Mouse (Mus musculus): Measurements from ENCODE around the gene Tcta. TPM values are rescaled to one million over a fixed set of nuclear protein-coding genes. Genes with fewer than 3 reads are reported as not detected.
"Not testable (repeated sequence)": the region's sequence is repeated elsewhere in the genome, so short reads cannot be mapped to it uniquely, and the experiment has no call there.

Tcta gene
- total RNA-seq, 2 experiments from 2014 or later: 30.3 to 32.0 TPM

DNA sequence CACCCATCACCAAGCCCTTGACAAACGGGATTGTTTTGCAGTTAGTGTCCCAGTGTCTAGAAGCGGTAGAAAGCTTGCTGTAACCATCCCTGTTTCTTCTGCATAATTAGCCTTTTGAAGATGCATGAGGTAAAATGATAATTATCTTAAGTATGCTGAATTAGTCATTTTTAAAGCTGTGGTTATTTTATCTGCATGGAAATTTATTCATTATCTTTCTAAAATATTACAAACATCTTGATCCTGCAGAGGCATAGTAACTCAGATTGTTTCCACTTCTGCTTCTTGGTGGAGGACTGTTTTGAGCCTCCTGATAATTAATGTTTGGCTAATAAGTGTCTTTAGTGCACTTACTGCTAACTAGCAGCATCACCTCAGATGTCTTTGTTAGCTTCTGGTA, 12.5 kb upstream of the Tcta start:
- no peak for DNase-seq (ENCODE audit: low spot score in 2 of 2)

DNA sequence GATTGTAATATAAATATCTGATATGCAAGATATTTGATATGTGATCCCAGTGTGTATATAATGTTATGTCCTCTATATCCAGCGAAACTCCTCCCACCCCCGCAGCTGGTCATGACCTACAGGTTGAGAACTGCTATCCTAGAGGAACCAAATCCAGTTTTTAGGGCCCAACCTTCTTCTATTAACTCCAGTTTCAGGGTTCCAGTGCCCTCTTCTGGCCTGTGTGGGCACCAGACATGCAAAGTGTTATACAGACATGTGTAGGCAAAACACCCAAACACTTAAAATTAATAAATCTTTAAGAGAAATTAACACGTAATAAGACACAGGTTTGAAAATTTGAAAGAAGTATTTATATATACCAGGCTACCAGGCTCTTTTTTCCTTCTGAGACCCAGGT, 11.6 kb upstream of the Tcta start:
- DNase-seq (ENCODE audit: low spot score in 2 of 2): no peak

DNA sequence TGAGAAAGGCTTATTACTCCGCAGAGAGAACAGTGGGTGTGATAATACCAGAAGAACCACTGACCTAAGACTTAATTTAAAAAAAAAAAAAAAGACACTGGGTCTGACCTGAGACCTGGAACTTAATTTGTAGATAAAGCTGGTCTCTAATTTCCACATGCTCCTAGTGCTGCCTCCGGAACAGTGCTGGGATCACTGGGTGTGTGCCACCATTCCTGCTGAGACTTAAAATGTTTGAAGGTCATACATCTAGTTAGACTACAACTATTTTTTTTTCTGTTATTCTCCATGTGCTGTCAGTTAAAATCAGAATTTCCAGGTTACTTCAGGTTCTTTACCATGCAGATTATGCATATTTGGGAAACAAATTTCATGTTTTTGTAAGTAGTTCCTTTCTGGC, 2.2 kb upstream of the Tcta start:
- DNase-seq (ENCODE audit: low spot score in 2 of 2): no peak

DNA sequence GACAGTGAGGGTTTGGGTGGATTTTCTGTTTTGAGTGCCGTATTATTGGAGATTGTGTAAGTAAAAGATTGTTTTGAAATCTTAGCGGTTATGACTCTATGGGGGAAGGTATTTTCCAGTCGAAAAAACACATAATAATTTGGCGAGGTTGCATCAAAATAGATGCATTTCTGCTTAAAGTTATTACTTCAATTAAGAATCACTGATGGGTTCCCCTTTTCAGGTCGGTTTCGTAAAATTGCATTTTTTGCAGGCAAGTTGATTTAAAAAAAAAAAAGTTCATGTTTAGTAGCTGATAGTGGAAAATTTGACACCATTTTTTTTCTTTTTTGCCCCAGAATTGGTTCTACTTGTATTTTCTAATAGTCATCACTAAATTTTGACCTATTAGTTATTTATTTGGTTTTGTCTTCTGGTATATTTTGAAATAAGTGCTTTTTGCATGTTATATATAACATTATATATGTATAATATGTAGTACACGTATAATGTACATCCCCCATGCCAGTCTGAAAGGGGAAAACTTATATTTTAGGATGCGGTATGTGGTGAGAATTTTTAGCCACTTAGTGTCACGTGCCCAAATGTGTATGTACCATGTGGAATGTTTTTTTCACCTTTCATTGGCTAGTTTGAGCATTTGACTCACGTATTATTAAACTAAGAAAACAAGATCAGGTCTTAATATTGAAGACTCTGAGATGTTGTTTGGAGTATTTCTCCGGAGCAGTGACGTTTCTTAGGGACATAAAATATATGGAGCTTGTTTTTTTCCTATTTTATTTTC, 1.3 kb upstream of the Tcta start:
- DNase-seq (ENCODE audit: low spot score in 2 of 2): no peak

DNA sequence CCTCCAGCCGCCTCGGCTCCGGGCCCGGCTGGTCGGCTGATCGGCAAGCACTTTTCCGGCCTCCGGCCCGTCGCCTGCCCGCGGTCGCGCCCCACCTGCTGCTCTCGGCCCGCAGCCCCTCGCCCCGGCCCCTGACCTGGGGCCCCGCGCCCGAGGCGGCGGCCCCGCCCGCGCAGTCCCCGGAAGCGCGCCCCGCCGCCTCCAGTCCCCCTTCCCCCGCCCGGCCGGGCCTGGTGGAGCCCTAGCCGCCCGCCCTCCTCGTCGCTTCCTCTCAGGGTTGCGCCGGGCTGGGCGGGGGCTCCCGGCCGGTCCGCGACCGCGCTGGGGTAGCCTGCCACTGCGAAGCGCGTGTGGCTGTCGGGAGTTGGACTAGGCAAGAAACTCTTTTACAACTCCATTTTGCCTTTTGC, 616 bp upstream of the Tcta start:
- peak; percentile 52 to 62 for DNase-seq (ENCODE audit: low spot score in 2 of 2)

DNA sequence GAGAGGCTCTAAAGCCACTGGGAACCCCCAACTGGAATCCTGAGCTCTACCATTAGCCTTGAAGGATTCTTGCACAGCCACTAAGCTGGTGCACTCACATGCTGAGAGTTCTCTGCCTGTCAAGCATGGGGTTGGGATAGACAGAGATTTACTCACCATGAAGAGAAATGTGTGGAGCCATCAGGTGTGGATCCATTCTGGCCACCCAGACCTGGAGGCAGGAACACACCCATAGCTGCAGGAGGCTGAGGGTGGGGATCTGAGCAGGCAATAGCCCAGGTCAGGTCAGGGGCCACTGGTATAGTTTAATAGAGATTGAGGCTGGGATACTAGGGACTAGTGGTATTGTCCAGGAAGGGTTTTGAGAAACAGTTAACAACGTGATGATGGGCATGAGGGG, 790 bp downstream of the Tcta start:
- DNase-seq (ENCODE audit: low spot score in 2 of 2): no peak

DNA sequence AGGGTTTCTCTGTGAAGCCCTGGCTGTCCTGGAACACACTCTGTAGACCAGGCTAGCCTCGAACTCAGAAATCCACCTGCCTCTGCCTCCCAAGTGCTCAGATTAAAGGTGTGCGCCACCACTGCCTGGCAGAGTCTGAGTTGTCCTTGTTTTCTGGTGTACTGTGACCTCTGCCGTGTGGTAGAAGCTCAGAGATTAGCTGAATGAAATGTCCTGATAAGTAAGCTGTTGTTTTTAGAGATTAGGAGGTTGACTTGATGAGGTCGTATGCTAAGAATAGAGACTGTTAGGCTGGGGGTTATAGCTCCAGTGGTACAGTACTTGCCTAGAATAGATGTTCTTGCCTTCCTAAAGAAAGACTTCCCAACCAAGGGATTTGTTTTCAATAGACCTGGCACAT, 1.2 kb downstream of the Tcta start:
- DNase-seq (ENCODE audit: low spot score in 2 of 2): no peak

DNA sequence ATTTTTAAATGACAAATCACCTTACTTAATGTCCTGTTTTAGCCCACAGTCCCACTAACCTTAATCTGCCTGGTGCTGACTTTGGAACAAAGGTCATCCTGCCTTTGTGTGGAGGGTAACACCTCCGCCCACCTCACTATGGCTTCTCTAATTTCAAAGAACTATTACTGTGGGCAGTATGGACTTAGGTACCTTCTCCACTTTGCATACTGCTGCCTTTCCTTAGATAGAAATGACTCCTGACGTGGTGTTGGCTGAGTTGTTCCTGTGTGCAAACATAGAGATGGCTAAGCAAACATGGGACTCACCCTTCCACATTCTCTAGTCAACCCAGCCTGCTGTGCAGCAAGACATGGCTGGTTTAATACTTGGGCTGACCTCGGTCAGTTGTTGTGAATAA, 4.1 kb downstream of the Tcta start:
- DNase-seq (ENCODE audit: low spot score in 2 of 2): no peak

DNA sequence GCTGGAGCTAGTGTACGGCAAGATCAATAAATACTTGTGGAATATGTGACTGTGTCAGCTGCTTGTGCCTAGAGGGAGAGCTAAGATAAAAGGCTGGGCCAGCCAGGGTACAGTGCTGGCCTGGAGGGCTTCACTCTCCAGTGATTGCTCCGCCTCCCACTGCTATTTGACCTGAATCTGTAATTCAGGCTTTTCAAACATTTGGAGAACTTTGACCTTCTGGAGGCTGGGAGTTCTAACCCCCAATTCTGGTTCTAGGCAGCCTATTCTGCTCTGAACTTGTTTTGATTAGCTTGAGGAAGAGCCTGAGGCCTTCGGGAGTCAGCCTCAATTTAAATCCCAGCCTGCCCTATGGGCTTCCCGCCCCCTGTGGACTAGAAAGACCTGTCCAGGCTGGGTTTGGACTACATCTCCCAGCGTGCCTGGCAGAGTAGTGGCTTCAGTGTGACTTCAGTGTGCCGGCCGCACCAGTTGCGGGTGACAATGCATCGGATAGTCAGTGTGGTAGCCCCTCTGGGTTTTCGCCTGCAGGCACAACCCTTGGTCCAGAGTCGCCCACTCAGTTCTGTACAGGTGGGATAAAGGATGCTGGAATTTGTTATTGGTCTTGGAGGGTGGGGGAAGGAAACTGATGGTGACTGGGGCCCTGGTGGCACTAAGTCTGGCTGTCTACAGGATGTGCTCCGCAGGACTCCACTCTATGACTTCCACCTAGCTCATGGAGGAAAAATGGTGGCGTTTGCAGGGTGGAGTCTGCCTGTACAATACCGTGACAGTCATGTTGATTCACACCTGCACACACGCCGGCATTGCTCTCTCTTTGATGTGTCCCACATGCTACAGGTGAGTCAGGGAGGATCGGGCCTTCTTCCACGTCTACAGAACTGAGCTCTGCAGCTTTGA, 9.3 kb downstream of the Tcta start, which contains the start of gene Amt:
Gene Amt (plus strand): TSS at position 401 of the 903 bp plus-strand sequence.
- DNase-seq (ENCODE audit: low spot score in 2 of 2): no peak

DNA sequence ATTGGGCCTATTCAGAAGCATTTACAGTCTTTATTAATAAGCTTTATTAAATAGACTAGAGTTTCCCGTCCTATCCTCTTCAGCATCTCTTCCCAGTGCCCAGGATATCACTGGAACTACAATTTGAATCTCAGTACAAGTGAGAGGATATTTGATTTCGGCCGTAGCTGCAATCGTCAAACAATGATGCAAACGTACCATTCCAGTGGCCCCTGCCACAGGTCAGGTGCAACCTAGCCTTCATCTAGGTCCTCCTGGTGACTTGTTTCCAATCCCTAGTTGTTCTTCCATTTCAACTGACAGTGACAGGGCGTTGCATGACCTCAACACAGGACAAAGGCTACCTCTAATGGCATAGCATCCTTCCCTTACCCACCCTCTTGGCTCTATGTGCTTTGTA, 15.2 kb downstream of the Tcta start:
- DNase-seq (ENCODE audit: low spot score in 2 of 2): no peak

DNA sequence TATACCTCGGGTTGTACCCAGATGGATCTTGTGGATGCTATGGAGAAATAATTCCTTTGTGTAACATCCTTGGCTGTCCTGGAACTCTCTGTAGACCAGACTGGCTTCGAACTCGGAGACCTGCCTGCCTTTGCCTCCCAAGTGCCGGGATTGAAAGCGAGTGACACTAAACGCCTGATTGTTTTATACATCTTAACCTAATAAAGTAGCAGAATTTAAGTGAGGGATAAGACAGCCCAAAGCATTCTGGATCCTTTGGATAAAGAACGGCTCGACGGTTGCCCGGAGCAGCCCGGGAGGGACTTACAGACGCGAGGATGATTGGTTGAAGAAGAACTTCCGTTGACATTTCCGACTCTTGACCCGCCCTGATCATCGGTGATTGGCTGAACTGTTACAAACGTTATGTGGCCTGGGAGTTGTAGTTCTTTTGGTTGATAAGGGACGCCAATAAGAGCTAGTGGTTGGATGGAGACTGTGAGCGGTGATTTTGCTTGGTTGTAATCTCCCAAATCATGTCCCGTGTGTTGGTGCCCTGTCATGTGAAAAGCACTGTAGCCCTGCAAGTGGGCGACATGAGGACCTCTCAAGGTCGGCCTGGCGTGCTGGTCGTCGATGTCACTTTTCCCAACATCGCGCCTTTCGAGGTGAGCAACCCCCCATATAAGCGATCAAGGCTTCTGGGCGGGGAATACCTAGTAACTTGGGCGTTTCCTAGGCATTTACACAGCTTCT, 15.8 kb downstream of the Tcta start, which contains the start of gene Nicn1:
Gene Nicn1 (plus strand): TSS at position 414 of the 735 bp plus-strand sequence.
- peak; percentile 88 to 93 for DNase-seq (ENCODE audit: low spot score in 2 of 2)

DNA sequence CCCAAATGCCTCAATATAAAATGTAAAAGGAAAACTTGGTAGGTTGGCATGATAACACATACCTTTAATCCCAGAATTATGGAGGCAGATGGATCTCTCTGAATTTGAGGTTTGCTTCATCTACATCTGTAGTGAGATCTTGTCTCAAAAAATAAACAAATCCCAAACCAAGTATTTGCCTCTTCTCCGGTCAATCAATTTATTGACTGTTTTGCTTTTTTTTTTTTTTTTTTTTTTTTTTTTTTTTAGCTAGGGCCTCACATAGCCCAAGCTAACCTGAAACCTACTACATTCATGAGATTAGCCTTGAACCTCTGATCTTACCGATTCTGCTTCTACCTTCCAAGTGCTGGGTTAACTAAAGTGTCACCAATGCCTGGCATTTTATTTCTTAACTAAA, 16.6 kb downstream of the Tcta start:
- no peak for DNase-seq (ENCODE audit: low spot score in 2 of 2)

DNA sequence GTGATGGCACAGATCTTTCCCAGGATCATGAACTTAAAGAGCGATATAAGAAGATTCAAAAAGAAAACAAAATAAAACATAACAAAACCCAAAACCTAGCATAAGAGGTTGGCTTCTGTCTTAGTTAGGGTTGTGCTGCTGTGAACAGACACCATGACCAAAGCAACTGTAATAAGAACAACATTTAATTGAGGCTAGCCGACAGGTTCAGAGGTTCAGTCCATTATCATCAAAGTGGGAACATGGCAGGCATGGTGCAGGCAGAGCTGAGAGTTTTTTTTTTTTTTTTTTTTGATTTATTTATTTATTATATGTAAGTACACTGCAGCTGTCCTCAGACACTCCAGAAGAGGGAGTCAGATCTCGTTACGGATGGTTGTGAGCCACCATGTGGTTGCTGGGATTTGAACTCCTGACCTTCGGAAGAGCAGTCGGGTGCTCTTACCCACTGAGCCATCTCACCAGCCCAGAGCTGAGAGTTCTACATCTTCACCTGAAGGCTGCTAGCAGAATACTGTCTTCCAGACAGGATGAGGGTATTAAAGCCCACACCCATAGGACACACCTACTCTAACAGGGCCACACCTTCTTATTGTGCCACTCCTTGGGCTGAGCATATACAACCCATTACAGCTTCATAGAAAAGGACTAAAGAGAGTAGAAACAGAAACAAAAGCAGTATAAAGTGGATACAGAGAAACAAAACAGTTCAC, 18.3 kb downstream of the Tcta start:
- DNase-seq (ENCODE audit: low spot score in 2 of 2): not testable (repeated sequence)

DNA sequence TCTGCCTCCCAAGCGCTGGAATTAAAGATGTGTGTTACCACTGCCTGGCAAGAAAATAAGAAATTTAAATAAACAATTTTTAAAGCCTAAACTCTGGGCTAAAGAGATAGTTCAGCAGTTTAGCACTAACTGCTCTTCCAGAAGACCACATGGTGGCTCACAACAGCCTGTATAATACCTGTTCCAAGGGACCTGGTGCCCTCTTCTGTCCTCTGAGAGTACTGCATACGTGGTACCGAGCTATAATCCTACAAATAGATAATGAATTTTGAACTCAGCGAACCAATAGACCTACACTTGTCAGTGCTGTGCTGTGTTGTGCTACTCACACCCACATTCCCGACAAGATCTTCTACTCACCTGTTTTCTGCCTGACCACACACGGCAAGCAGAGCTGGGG, 21.6 kb downstream of the Tcta start:
- peak; percentile 58 to 78 for DNase-seq (ENCODE audit: low spot score in 2 of 2)

DNA sequence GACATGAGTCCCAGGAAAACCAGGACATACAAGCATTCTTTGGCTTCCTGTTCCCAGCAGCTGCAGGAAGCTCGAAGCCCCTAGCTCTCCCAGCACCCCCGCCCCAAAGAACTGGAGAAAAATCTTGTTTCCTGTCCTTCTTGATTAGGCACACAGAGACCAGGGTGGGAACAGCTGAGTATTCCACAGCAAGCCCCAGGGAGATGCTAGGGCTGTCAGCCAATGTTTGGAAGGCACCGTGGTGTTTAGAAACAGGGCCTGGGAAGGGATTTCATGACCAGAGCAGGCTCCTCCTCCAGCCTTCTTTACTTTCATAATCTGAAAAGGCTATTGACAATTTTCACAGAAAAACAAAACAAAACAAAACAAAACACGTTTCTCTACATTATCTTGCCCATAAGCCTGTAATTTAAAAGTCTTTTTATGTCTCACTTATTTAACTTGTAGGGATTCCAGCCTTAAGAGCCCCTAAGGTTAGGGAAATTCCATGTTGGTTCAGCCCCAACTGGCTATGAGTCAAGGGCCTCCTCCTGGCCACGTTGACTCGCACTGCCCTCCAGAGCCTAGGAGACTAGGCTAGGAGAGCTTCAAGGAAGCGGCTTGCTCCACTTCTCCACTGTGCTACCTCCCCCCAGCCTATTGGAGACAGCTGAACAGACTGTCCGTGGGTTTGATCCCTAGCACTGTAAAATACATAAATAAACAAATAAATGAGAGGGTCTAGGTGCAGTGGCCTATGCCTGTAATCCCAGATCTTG, 25.7 kb downstream of the Tcta start:
- no peak for DNase-seq (ENCODE audit: low spot score in 2 of 2)

DNA sequence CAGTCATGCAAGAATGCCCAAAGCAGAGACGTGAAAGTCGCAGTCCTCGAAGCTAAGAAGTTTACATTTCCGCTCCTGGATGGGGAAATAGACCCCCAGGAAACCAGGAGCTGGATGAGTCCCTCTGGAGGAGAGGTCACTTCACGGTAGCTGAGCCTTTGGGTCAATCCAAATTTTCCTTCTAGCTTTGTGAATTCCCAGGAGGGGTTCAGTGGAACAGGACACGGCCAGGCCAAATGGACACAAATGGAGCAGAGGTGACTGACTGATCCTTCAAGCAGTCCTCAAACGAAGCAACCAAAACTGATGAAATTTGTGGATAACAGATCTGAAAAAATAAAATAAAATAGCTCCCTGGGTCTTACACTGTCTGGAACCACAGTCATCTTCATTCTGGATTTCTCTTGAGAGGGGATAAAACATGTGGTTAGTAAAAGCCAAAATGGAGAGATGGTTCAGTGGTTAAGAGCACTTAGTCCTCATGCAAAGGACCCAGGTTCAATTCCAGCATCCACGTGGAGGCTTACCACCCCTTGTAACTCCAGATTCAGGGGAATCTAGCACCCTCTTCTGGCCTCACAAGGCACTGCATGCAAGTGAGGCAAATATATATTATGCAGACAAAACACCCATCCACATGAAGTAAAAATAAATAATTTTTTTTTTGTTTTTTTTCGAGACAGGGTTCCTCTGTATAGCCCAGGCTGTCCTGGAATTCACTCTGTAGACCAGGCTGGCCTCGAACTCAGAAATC, 27.1 kb downstream of the Tcta start:
- no peak for DNase-seq (ENCODE audit: low spot score in 2 of 2)

DNA sequence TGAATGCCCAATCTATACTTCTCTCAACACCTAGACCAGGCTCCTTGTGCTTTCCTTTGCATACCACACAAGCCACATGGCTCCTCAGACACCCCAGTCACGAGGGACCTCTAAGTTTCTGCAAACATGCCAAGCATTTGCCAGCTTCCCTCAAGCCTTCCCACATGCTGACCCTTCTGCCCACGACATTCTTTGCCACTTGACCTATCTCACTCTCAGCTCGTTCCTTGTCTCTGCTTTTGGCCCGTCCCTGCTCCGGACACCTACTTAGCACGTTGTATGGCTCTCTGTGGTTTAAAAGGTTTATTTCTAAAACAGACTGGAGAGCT, 30.7 kb downstream of the Tcta start:
- no peak for DNase-seq (ENCODE audit: low spot score in 2 of 2)

DNA sequence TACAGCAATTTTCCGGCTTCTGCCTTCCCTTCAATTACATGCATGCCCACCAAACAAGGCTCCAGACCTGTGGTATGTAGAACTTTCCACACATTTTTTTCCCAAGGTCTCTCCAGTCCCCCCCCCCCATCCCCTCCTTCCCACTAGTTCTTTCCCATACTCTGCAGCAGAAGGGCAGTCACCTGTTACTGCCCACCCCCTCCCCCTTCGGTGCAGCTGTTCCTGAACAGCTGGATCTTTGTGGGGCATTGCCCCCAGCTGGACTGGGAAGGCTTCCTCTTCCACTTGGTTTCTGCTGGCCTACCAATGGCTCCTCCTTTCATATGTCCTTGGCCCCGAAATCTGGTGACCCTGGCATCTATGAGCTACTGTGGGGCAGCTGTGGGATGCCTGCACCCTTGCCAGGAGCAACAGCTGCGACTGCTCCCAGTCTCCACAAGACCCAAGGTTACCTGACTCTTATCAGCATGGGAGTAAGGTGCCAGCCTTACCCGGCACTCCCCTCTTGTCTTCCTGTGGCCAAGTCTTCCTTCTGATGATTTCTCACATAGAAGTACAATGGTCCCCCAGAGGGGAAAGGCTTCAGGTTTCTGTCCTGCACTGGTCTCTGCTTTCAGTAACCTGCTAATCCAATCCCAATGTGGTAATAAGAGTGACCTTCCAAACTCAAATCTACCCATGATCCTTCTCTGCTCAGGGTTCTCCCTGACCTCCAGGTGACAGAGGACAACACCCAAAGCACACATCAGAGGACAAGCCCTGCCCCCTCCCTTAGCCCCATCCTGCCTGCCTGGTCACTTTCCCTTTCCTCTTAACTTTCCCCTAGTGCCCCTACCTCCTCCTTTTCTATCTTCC, 31.3 kb downstream of the Tcta start:
- no peak for DNase-seq (ENCODE audit: low spot score in 2 of 2)

DNA sequence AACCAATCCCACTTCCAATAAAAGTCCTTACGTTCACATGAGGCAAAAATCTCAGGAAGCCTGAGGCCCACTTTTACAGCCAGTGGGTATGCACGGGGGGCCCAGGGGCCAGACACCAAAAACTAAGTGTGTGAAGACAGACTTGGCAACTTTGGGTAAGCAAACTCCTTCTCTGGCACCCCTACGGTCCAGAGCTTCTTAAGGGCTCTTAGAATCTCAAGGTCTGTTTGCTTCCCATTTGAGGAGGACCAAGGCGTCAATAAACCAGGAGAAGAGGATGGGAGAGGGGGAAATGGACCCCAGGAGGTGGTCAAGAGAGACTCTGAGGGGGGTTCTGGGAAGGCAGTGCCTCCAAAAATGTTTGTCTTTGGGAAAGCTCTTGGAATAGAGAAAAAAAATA, 32.5 kb downstream of the Tcta start:
- no peak for DNase-seq (ENCODE audit: low spot score in 2 of 2)
